Mouse (Mus musculus) gastrocnemius, adult 2 months (tissue): ENCODE data around the gene Card10. TPM values are rescaled to one million over a fixed set of nuclear protein-coding genes. Genes with fewer than 3 reads are reported as not detected.

Experiments
- DNase-seq: peaks from one replicate; pipeline ENCODE4 v3.0.0; 2022
- H3K27ac ChIP-seq: fragments of 200-600 bp; 2 replicates; pipeline ENCODE4 v1.8.1; 2022; ENCODE audit warnings: mild to moderate bottlenecking
- H3K4me3 ChIP-seq: fragments of 200-600 bp; 2 replicates; pipeline ENCODE4 v1.8.1; 2022; ENCODE audit warnings: mild to moderate bottlenecking, moderate library complexity
- CTCF ChIP-seq: fragments of 200-600 bp; IDR thresholded peaks from 2 replicates; pipeline ENCODE4 v1.8.1; 2022; ENCODE audit warnings: antibody characterized with exemption, mild to moderate bottlenecking, moderate library complexity
- intact Hi-C: fragments of 180-260 bp; cut with DNase I; formaldehyde crosslinking; loops from one replicate; pipeline ENCODE4 v1.15.1; 2025
- total RNA-seq, 2 experiments: library from RNA; stranded (reverse); gene quantifications; 2 replicates each; pipeline ENCODE4 v1.2.3; 2021

Card10 gene
- total RNA-seq, 2 experiments from 2014 or later = 6.1 to 6.8 TPM

DNA sequence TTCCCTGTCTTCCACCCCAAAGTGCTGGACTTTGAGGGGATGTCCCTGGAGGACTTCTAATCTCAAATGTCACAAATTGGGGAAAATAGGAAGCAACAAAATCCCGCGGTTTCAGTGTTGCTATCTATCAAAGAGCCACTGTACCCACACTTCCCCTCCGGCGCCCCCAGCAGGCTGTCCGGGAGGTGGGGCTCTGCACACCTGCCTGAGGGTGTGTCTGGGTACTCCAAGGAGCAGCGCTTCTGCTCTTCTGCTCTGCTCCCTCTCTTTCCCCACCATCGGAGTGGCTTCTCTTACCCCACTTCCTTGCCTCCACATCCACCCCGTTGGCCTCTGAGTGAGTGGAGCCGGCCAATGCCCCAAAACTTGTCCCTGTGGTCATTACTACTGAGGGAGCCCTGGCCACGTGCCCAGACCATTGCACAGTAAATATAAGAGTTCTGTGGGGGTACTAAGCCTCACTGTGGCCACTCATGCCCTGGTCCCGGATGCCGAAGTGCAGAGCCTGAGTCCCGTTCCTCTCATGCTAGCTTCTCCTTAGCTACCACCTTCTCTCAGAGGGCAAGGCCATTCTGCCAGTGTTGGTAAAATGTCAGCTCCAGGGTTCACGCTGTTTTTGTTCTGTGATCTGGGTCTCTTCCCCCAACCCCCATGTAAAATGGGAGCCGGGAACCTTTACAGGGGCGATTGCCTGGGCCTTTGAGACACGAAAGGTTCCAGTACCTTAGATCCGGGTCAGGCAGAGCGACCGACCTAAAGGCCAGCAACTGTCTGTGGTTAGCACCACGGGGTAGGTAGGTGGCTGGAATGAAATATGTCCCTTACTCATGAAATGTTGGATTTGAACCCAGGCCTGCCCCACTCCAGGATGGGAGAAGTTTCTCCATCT is 41.0 kb upstream of the Card10 start:
- intact Hi-C loops = no loop called here
- Histone ChIP-seq H3K27ac (peak overlapping the region; percentile 98), H3K4me3 (peak overlapping the region; percentile 87)
- TF ChIP-seq CTCF = peak; percentile 22; the same call in 1 of the 2 replicates
- no peak for DNase-seq

DNA sequence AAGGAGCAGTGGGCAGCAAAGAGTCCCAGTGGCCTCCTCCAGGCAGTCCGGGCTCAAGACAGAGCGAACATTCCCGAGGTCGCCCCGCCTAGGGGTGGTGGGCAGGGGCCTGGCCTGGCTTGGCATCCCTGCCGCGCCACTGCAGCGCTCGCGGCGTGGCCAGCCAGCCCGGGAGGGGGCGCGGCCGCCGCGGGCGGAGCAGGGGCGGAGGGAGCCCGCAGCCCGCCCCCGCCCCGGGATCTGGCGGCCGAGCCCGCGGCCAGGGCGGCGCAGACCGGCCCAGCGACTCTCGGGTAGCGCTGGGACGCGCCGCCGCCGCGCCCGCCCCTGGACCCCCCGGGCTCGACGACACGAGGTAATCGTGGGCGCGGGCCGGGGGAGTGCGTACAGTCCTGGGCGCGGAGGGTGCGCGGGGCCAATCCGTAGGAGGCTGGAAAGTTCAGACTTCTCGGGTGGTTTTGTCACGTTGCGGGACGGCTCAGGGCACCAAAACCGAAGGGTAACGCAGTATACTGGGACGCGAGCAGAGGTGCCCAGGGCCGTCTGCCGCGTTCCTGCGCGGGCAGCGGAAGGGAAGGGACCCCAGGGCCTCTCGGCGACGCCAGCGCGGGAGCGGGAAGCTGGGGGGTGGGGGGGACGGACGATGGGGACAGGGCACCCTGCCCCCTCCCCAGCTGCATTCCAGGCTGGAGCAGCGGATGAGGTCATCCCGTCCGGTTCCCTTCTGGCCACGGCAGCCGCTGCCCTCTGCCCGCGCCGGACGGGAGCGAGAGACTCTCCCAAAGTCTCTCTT is 39.7 kb upstream of the Card10 start, which contains the start of gene Cdc42ep1:
Gene Cdc42ep1, plus strand, starts transcription at position 254 of the 793 bp plus-strand sequence.
- intact Hi-C loops = no loop called here

DNA sequence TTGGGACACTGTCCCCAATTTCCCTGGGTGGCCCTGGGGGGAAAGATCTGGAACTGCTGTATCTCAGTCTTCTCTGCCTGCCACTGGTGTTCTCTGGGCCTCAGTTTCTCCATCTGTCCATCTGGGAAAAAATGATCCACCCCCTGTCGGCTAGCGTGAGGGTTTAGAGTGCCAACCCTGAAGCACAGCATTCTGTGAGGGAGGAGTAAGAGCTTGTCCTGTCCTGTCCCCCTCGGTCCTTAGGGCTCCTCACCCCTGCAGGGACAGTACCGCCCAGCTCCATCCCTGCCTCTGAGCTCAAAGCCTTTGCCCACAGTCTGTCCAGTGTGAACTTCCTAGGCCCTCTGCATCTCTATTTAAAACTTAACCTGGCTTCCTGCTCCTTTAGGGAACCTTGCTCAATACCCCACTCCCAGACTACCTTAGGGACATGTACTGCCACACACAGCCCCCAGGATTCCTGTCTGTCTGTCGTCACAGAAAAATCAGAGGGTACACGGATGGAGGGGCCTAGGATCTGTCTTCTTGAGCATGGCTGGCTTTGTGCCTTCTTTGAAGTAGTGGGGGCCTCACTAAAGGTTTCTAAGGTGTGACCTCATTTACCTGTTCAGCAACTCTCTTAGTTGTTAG is 38.4 kb upstream of the Card10 start:
- DNase-seq = no peak
- peak overlapping the region; percentile 72 for H3K27ac ChIP-seq
- H3K4me3 ChIP-seq = no peak overlapping the region
- intact Hi-C loops = no loop called here
- no peak for TF ChIP-seq CTCF

More for the DNA sequence above, 39.7 kb upstream of the Card10 start, which contains the start of gene Cdc42ep1:
- Histone ChIP-seq H3K4me3 (peak within 1 kb of the TSS; percentile 87), H3K27ac (peak within 1 kb of the TSS; percentile 98)
- peak; percentile 88 for DNase-seq
- peak; percentile 13; the same call in 1 of the 2 replicates for TF ChIP-seq CTCF

DNA sequence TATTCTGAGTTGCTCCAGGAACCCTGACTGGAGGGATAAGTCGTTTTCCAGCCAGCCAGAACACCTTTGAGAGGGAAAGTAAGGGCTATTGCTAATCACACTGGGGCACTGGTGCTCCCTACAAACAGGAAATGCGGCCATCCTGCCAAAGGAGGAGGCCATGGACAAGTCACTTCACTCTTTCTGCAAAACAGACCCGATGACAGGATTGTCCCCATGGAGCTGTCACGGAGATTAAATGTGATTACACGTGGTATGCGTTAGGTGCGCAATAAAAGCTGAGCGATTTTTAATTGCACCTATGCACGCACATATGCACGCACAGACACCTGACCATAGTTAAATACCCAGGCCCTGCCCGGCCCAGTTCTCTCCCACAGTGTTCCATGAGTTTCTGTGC is 37.9 kb upstream of the Card10 start:
- no peak for TF ChIP-seq CTCF
- DNase-seq = no peak
- Histone ChIP-seq H3K27ac (peak overlapping the region; percentile 72), H3K4me3 (no peak overlapping the region)
- intact Hi-C loops = no loop called here

DNA sequence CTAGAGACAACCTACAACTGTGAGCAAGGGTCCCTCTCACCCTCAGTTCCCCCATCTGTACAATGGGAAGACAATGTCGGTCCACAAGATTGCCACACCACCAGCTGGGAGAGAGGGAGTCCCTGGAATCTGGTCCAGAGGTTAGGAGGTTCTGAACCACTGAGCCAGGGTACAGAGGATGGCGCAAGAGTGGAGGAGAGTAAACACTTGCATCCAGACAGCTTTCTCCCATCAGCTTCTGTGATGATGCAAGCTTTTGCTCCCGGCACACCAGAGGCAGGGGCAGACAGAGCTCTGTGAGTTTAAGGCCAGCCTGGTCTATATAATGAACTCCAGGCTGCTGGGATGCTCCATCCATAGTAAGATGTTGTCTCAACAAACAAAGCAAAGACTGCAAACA is 37.4 kb upstream of the Card10 start:
- intact Hi-C loops = no loop called here
- H3K27ac ChIP-seq = peak overlapping the region; percentile 72
- no peak for TF ChIP-seq CTCF

DNA sequence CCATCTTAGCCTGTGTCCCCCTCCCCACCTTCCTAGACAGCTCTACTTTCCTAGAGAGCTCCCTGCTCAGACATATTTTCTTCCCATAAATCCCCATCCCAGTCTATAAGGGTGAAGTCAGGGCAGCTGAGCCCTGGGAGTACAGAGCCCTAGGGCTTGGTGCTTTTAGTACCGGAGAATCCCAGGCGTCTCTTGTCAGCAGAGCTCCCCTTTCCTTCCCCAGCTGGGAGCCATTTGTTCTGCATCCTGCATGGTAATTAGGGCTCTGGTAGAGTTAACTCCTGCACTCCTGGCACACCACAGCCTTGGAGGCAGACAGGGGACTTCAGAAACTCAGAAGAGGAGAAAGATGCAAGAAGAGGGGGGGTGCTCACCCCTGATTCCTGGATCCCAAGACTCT is 36.9 kb upstream of the Card10 start:
- Histone ChIP-seq H3K27ac (peak overlapping the region; percentile 72), H3K4me3 (no peak overlapping the region)
- DNase-seq = no peak
- intact Hi-C loops = no loop called here
- no peak for TF ChIP-seq CTCF

More for the DNA sequence above, 37.4 kb upstream of the Card10 start:
- no peak overlapping the region for H3K4me3 ChIP-seq
- no peak for DNase-seq

DNA sequence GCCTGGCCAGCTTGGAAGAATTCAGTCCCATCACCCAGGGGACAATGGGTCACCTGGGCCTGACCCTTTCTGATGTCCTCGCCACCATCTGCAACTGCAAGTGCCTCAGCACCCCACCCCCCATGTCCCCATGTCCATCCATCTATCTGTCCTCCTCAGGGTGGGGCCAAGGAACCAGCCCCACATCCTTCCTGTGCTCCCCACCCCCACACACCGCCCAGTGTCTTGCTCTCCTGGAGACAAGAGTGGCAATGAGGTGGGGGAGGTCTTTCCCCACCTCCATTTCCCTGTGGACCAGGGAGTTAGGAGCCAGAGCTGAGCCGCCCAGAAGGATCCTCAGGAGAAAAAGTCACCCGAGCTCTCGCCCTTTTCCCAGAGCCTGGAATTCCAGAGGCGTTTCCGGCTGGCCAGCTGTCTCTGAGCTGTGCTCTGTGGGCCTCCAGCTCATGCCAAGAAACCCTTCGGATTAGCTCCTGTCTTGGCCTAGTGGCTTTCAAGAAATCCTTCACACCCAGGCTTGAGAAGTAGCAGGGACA is 33.3 kb upstream of the Card10 start:
- TF ChIP-seq CTCF = no peak
- intact Hi-C loops = no loop called here

DNA sequence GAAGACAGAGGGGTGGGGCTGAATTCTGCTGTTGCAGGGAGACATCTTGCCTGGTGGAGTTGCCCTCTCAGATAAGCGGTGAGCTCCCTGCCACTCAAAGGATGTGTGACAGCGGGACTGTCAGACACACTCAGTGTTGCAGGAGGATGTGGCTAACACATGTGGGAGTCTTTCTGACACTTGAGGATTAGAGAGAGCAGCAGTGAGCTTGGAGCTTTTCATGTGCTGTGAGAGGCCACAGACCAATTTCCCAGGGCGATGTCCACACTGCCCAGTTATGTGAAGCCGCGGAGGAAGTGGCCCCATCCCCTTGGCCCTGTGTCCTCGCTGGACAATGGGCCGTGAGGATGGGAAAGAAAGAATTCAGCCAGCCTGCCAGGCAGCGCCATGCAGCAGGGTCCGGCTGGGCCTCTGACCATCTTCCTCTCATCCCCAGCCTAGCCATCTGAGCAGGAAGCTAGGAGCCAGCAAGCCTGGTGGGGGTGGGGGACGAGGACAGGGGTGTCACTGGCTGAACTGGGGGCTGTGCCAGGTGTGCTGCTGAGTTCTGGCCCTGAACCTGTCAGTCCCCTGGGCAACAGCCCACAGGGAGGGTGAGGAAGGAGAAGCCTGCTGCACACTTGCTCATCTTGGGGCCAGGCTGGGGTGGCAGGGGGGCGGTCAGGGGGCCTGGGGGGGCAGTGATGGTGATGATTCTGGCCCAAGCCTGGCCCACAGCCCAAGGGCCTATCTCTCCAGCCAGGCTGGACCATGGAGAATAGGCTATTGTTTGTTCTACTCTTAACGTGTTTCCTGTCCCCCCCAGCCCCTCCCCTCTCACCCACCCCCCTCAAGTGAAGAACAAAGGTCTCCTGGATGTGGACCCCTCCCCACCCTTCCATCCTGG is 32.6 kb upstream of the Card10 start:
- intact Hi-C loops = no loop called here
- DNase-seq = peak; percentile 75
- TF ChIP-seq CTCF = no peak
- H3K27ac ChIP-seq = peak overlapping the region; percentile 86
- H3K4me3 ChIP-seq = peak overlapping the region; percentile 7; the same call in 1 of the 2 replicates

More for the DNA sequence above, 33.3 kb upstream of the Card10 start:
- DNase-seq = peak; percentile 71
- Histone ChIP-seq H3K4me3 (peak overlapping the region; percentile 19; the same call in 1 of the 2 replicates), H3K27ac (peak overlapping the region; percentile 86)

DNA sequence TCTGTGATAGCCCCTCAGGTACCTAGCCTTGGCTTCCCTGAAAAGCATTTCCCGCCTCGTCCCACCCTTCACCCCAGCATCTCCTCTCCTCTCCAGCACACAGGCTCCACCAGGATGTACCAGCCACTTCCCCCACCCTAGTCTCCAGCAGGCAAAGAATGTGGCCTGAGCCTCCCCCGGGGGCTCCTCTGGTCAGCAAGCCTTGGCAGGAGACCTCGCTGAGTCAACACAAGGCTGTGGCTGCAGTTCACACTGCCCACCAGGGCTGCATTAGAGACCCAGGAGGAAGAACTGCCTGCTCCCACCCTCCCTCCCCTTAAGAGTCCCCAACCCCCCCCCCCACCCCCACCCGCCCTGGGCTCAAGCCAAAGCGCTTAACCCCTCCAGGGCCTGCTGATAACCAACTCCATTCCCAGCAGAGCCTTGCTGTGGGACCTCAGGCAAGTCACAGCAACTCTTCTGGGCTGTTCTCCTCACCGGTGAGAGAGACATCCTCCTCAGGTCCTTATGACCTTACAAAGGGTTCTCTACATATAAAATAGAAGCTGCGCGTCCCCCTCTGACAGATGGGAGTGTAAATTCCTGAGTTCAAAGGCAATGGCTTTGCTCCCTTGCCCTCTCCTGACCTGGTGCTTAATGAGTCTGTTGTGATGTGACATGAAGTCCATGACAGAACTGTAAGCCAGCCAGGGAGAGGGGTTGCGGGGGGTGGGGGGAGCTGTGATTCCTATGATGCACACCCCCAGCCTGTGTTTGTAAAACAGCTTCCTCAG is 31.6 kb upstream of the Card10 start:
- no peak for DNase-seq
- intact Hi-C loops = no loop called here
- peak overlapping the region; percentile 86 for H3K27ac ChIP-seq
- TF ChIP-seq CTCF = no peak
- no peak overlapping the region for H3K4me3 ChIP-seq

DNA sequence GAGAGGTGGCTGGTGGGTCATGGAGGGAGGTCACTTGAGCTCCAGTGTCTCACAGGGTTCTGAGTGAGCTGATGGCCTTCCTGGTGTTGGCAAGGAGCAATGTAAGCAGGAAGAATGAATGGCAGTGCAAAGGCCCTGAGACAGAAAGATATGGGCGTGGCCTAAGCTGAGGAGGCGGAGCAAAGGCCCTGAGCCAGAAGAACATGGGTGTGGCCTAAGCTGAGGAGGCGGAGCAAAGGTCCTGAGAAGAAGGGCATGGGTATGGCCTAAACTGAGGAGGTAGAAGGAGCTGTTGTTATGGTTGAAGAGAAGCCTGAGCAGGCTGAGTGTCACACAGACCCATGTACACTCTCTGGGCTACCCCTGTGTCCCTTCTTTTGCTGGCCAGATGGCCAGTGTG is 30.7 kb upstream of the Card10 start:
- no peak overlapping the region for H3K4me3 ChIP-seq
- TF ChIP-seq CTCF = no peak
- intact Hi-C loops = no loop called here

DNA sequence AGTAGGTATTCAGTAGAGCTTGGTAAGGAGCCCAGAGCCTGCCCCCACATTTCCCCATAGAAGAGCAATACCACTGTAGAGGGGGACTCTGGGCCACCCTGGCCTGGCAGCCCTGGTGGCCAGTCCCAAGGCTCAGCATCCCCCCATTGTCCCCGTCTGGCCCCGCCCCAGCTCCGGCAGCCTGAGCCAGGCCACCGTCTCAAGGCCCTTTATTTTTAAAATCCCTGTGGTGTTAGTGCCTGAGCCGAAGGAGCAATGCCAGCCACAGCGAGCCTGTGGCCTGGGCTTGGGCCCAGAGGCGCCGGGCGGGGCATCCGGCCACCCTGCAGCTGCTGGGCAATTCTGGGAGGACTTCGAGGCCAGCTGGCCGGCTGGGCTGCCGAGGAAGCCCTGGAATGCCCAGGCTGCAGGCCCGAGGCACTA is 29.9 kb upstream of the Card10 start:
- peak; percentile 95 for DNase-seq
- H3K27ac ChIP-seq = peak overlapping the region; percentile 86
- intact Hi-C loops = loop anchor here (1.0 kb wide), 1 partner anchor 46 kb away; no protein-coding TSS in a partner anchor
- peak overlapping the region; percentile 61 for H3K4me3 ChIP-seq
- peak; percentile 3; the same call in 1 of the 2 replicates for TF ChIP-seq CTCF

More for the DNA sequence above, 30.7 kb upstream of the Card10 start:
- peak overlapping the region; percentile 86 for H3K27ac ChIP-seq
- DNase-seq = no peak
